Mouse (Mus musculus) G1E (cell line): Measurements from ENCODE around the gene Naa20.

Experiments used
- CTCF ChIP-seq: IDR thresholded peaks from 2 replicates; pipeline ENCODE4 v1.5.1; 2012; ENCODE audit warnings: low read depth, low read length, inconsistent platforms, mixed read lengths
- GATA1 ChIP-seq: IDR thresholded peaks from 2 replicates; pipeline ENCODE4 v1.6.1; 2012; ENCODE audit warnings: borderline replicate concordance, low read length, inconsistent platforms, mixed read lengths
- GATA2 ChIP-seq: IDR thresholded peaks from 2 replicates; pipeline ENCODE4 v1.6.1; 2012; ENCODE audit warnings: low read depth, low read length, inconsistent platforms, borderline replicate concordance
- TAL1 ChIP-seq: conservative IDR thresholded peaks from 2 replicates; pipeline ENCODE4 v1.6.1; 2012; ENCODE audit warnings: low read depth, low read length, inconsistent platforms, mixed read lengths

DNA sequence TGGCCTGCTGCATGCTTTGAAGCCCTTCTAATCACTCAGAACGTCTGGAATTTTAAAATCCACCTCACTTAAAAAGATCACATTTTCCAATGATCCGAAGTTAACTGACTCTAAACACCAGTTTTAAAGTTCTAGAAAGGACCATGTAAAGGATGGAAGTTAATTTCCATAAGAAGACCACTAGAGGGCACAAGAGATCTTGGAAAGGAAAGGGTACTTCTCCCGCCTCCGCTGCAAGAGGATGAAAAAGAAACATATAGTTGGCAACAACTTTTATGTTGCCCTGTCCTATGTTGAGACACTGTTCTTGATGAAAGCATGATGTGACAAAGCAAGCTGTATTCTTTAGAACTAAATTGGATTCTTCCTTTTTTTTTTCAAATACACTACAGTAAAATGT lies 55.6 kb downstream of the Naa20 start:
- TF ChIP-seq CTCF (no peak), GATA2 (no peak), TAL1 (no peak), GATA1 (no peak)
